ENCODE assay signal across 15 mouse cellular contexts in genomic region chr11:28697644-28698480, GRCm38 (mm10).
DNase-seq lines count a peak whose midpoint lies in the region; ATAC-seq and TF ChIP-seq lines count a peak whose summit lies in the region.
"Had no signal": no experiment of that assay in that cellular context is flagged by ENCODE, and none has a peak within 500 bp of the region (broad histone marks: within the 10 kb centered on the region; RNA-seq: fewer than 3 reads in every experiment).

No protein-coding gene starts in this region.

- H3K9ac ChIP-seq in heart, embryonic 11.5 days (ENCODE audit: low read depth, low read length) = no peak overlapping the region
- no peak overlapping the region for H3K9ac ChIP-seq in heart, adult 2 months (ENCODE audit: low read depth, low read length)
- H3K9ac ChIP-seq in hindbrain, postnatal 0 days (replicated peaks; ENCODE audit: low read length) = no peak overlapping the region
- H3K9ac ChIP-seq: liver, embryonic 12.5 days; stomach, embryonic 15.5 days had no signal

- WGBS in heart, embryonic 11.5 days (ENCODE audit: insufficient replicate concordance) = 37% methylated on average over 8 of the region's 8 CpGs
- WGBS in heart, adult 2 months = 34% methylated on average over 8 of the region's 8 CpGs
- WGBS in hindbrain, postnatal 0 days = 26% methylated on average over 8 of the region's 8 CpGs

- no peaks in the 10 kb centered on the region for H3K36me3 ChIP-seq in heart, embryonic 11.5 days (ENCODE audit: control insufficient read depth, insufficient read depth, low read length)
- no peaks in the 10 kb centered on the region for H3K36me3 ChIP-seq in heart, adult 2 months (ENCODE audit: control insufficient read depth, insufficient read depth, low read length)
- H3K36me3 ChIP-seq in hindbrain, postnatal 0 days (ENCODE audit: insufficient read depth, low read length) = no peaks in the 10 kb centered on the region
- H3K36me3 ChIP-seq: liver, embryonic 12.5 days; stomach, embryonic 15.5 days had no signal

- H3K9me3 ChIP-seq in heart, embryonic 11.5 days (replicated peaks; ENCODE audit: control insufficient read depth, low read length) = no peaks in the 10 kb centered on the region
- no peaks in the 10 kb centered on the region for H3K9me3 ChIP-seq in hindbrain, postnatal 0 days (ENCODE audit: low read length)
- H3K9me3 ChIP-seq: liver, embryonic 12.5 days; megakaryocyte, embryonic 14.5 days; stomach, embryonic 15.5 days had no signal

- H3K4me1 ChIP-seq in heart, embryonic 11.5 days (ENCODE audit: control insufficient read depth, insufficient read depth, low read length) = no peaks in the 10 kb centered on the region
- H3K4me1 ChIP-seq in heart, adult 2 months (ENCODE audit: control insufficient read depth, insufficient read depth, low read length) = peaks cover 4% of the 10 kb centered on the region
- no peaks in the 10 kb centered on the region for H3K4me1 ChIP-seq in hindbrain, postnatal 0 days (ENCODE audit: insufficient read depth, low read length)
- H3K4me1 ChIP-seq: liver, embryonic 12.5 days; megakaryocyte, embryonic 14.5 days; stomach, embryonic 15.5 days had no signal

- H3K4me3 ChIP-seq in heart, embryonic 11.5 days (ENCODE audit: low read depth, low read length) = no peak overlapping the region
- H3K4me3 ChIP-seq in heart, adult 2 months = no peak overlapping the region
- H3K4me3 ChIP-seq in hindbrain, postnatal 0 days (ENCODE audit: low read length) = no peak overlapping the region
- H3K4me3 ChIP-seq: layer of hippocampus, adult 2 months; liver, embryonic 12.5 days; megakaryocyte, embryonic 14.5 days; stomach, embryonic 15.5 days had no signal

- intact Hi-C loops in heart, adult 2 months (cut with DNase I) = no loop called here

- no peaks in the 10 kb centered on the region for H3K27me3 ChIP-seq in heart, embryonic 11.5 days (ENCODE audit: control insufficient read depth, insufficient read depth, low read length)
- H3K27me3 ChIP-seq in heart, adult 2 months (ENCODE audit: control insufficient read depth, insufficient read depth, low read length) = no peaks in the 10 kb centered on the region
- no peaks in the 10 kb centered on the region for H3K27me3 ChIP-seq in hindbrain, postnatal 0 days (ENCODE audit: insufficient read depth, low read length)
- H3K27me3 ChIP-seq: liver, embryonic 12.5 days; megakaryocyte, embryonic 14.5 days; stomach, embryonic 15.5 days had no signal

- no peak overlapping the region for H3K27ac ChIP-seq in heart, embryonic 11.5 days (ENCODE audit: low read depth, low read length)
- H3K27ac ChIP-seq in heart, adult 2 months = no peak overlapping the region
- 0 out of 2 replicates have a peak overlapping the region, but pooled peaks have one; percentile 6 for H3K27ac ChIP-seq in hindbrain, postnatal 0 days
- H3K27ac ChIP-seq: layer of hippocampus, adult 2 months; liver, embryonic 12.5 days; stomach, embryonic 15.5 days had no signal

- no peak for DNase-seq in heart, adult 2 months
- DNase-seq in right cerebral cortex, adult 18-20 months = peak; percentile 25
- no peak for DNase-seq in right cerebral cortex, postnatal 10 days (ENCODE audit: low spot score in 2 of 2)
- DNase-seq in hindbrain, postnatal 0 days (ENCODE audit: low spot score) = peak; percentile 39
- DNase-seq in telencephalon, adult 2 months (ENCODE audit: low read depth, low spot score) = peak; percentile 59
- DNase-seq in testis, postnatal 14 days (ENCODE audit: low spot score) = no peak
- DNase-seq: adrenal gland, adult 2 months; cerebellum, adult 9-11 months; gastrocnemius, postnatal 14 days had no signal

- no peak overlapping the region for H3K4me2 ChIP-seq in heart, embryonic 11.5 days
- no peak overlapping the region for H3K4me2 ChIP-seq in hindbrain, postnatal 0 days (ENCODE audit: low read depth, low read length)
- H3K4me2 ChIP-seq: liver, embryonic 12.5 days; stomach, embryonic 15.5 days had no signal

- ATAC-seq in heart, embryonic 11.5 days (replicated peaks; ENCODE audit: insufficient number of reproducible peaks, low FRiP score, low TSS enrichment) = 0 out of 2 replicates have a peak, but pooled peaks have one; percentile 52
- peak; percentile 80 for ATAC-seq in hindbrain, postnatal 0 days
- ATAC-seq in granulocyte monocyte progenitor cell, adult 5-6 weeks (replicated peaks; ENCODE audit: poor library complexity, severe bottlenecking) = no peak
- ATAC-seq: liver, embryonic 12.5 days had no signal

- TF ChIP-seq POLR2A in heart, adult 2 months (IDR thresholded peaks at IDR 0.05; ENCODE audit: insufficient read depth, low read depth, low read length) = no peak

- TF ChIP-seq EP300 in heart, adult 2 months (IDR thresholded peaks at IDR 0.05; ENCODE audit: insufficient read depth, low read depth, low read length) = no peak

- no peaks in the 10 kb centered on the region for H3K79me2 ChIP-seq in heart, adult 2 months (replicated peaks; ENCODE audit: control insufficient read depth, insufficient read depth, low read length)

- TF ChIP-seq CTCF in heart, adult 2 months (IDR thresholded peaks at IDR 0.05) = no peak
- TF ChIP-seq CTCF in hindbrain, postnatal 0 days (IDR thresholded peaks at IDR 0.05; ENCODE audit: low read depth) = no peak

Comparison
In these comparisons a context has a peak if more than half of its experiments do, and no peak if none do; other contexts are left out.
1. DNase-seq: peak in right cerebral cortex, adult 18-20 months (single experiment), hindbrain, postnatal 0 days (single experiment) and telencephalon, adult 2 months (single experiment); none in heart, adult 2 months (0 of 2), right cerebral cortex, postnatal 10 days (0 of 2) and testis, postnatal 14 days (single experiment).